Mouse (Mus musculus): ENCODE measurements at regions not wholly inside any gene's neighbourhood (a gene's known extent, or its start where the extent isn't known, plus 50 kb on each side); places are given as distances from the start of the nearest gene placed in this dataset.

DNA sequence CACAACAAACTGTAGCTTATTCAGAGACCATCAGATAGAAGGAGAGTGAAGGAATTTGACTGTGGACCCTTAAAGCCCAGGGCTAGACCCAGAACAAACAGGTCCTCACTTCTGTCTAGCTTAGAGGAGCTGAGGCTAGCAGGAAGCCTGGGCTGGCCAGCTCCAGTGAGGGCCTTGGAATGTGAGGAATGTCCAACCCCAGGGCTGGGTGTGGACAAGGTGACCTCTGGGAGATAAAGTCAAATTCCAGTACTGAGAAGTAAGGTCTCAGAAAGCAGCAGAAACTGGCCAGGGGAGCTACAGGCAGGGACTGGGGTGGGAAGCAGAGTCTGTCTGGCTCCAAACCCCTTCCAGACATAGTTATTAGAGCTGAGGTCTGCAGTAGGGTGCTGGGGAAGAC, 51.0 kb upstream of the Ssbp3 start:
- DNase-seq: peak; percentile 65

DNA sequence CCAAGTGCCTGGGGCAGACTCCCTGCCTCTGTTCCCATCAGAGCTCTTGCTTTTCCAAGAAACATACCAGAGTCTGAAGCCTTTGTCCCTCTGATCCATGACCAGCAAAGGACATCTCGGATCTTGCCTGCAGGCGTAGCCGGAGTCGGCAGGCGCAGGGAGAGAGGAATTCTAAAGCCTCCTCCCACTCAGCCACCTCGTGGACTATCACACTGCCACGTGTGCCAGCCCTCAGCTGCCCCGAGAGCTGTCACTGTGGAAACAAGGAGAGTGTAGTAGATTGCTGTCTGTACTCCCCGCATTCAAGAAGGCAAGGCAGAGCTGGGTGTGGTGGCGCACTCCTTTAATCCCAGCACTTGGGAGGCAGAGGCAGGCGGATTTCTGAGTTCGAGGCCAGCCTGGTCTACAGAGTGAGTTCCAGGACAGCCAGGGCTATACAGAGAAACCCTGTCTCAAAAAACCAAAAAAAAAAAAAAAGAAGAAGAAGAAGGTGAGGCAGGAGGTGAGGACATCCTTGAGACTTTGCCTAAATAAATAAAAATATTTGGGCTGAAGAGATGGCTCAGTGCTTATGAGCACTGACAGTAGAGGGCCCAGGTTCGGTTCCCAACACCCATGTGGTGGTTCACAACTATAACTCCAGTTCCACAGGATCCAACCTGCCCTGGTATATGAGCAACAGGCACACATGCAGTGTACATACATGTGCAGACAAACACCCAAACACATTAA, 52.0 kb upstream of the Ssbp3 start:
- no peak for DNase-seq

DNA sequence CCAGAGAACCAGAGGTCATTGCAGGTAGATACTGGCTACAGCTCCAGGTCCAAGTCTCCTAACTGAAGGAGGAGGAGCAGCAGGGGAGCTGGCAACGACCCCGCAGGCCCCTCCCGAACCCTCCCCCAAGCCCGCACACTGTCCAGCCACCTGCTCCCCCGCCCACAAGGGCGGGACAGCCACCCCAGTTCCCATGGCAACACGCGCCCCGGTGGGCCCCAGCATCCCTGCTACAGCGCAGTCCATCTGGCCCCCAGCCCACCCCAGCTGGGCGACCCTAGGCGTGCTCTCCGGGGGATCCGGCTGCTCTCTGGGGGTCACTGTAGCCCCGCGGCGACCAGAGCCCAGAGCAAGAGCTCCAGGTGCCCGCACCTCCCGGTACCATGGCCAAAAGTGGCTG, 51.0 kb upstream of the Acot11 start:
- no peak for DNase-seq

DNA sequence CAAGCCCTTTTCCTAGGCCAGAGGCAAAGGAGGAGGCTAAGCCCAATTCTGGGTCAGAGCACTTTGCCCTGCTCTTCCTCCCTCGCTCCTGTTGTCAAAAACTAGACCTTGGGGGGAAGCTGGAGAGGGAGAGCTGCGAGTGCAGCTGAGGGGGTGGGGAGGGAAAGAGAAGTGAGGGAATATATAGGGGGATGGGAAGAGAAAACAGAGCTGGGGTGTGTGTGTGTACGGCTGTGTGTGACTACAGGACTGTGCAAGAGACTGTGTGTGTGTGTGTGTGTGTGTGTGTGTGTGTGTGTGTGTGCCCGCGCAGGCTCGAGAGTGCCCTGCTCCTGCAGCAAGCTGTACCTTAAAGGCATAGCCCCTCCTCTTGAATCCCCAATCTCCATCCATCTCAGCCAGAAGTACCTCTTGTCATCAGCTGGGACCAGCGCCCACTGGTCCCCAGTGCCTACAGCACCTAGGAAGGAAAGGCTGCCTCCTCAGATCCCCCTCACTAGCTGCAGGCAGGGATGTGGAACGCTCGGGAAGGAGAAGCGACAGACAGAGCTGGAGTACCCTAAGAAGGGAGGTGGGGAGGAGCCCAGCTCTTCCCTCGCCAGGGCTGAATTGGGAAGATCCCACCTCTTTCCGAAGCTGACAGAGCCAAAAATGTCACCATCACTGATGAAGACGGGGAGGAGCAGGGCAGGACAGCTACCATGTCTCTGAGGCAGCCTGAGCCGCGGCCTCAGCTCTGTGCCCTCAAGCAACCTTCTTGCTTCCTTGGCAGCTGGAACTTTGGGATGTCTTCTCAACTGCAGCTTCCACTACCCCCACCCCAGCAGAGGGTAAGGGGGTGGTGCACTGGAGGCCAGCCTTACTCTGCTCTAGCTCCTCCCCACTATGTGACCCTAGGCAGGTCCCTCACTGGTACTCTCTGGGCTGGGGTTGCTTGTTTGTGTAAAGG, 49.8 kb upstream of the Acot11 start:
- no peak for DNase-seq
